8 mouse cellular contexts compared by ENCODE assay signal in genomic region chr5:31047848-31048762, GRCm38 (mm10). TPM values are rescaled to one million over a fixed set of nuclear protein-coding genes. Genes with fewer than 3 reads are reported as not detected.
DNase-seq lines count a peak whose midpoint lies in the region; ATAC-seq lines count a peak whose summit lies in the region.

TSS of gene Atraid (plus strand) at chr5:31048312.

- peaks cover 15% of the 10 kb centered on the region for H3K36me3 ChIP-seq in heart, embryonic 10.5 days
- H3K36me3 ChIP-seq in kidney, embryonic 15.5 days = peaks cover 14% of the 10 kb centered on the region

- peak within 1 kb of the TSS; percentile 88 for H3K4me2 ChIP-seq in kidney, embryonic 15.5 days

- no peaks in the 10 kb centered on the region for H3K9me3 ChIP-seq in heart, embryonic 10.5 days
- H3K9me3 ChIP-seq in kidney, embryonic 15.5 days (replicated peaks) = no peaks in the 10 kb centered on the region

- H3K4me3 ChIP-seq in heart, embryonic 10.5 days = peak within 1 kb of the TSS; percentile 70
- peak within 1 kb of the TSS; percentile 76 for H3K4me3 ChIP-seq in kidney, embryonic 15.5 days (replicated peaks)

- H3K9ac ChIP-seq in kidney, embryonic 15.5 days = peak within 1 kb of the TSS; percentile 78

- WGBS in heart, embryonic 10.5 days = under 1% methylated on average over 73 of the region's 73 CpGs
- WGBS in kidney, embryonic 15.5 days = under 1% methylated on average over 73 of the region's 73 CpGs

- peak; percentile 99 for DNase-seq in B cell, adult 2 months
- DNase-seq in brain, adult 2 months (ENCODE audit: low read depth, low spot score) = peak; percentile 99
- peak; percentile 99 for DNase-seq in heart, embryonic 10.5 days (ENCODE audit: low spot score)
- DNase-seq in liver = peak; percentile 99
- peak; percentile 98 to 99 for DNase-seq in spleen, postnatal 4 days (ENCODE audit: low spot score in 2 of 2)

- H3K4me1 ChIP-seq in heart, embryonic 10.5 days = no peaks in the 10 kb centered on the region
- H3K4me1 ChIP-seq in kidney, embryonic 15.5 days = peaks cover 17% of the 10 kb centered on the region

- peak within 1 kb of the TSS; percentile 97 for H3K27ac ChIP-seq in heart, embryonic 10.5 days
- peak within 1 kb of the TSS; percentile 98 for H3K27ac ChIP-seq in kidney, embryonic 15.5 days

- peak; percentile 90 for ATAC-seq in erythroblast, adult 5-6 weeks (replicated peaks; ENCODE audit: low FRiP score, poor library complexity, severe bottlenecking)
- peak; percentile 98 for ATAC-seq in kidney, embryonic 15.5 days (replicated peaks; ENCODE audit: low FRiP score)
- peak; percentile 85 for ATAC-seq in monocyte, adult 5-6 weeks (replicated peaks; ENCODE audit: insufficient number of reproducible peaks, low FRiP score, low TSS enrichment, poor library complexity, severe bottlenecking)

- no peaks in the 10 kb centered on the region for H3K27me3 ChIP-seq in heart, embryonic 10.5 days (ENCODE audit: insufficient read depth, poor library complexity, severe bottlenecking)
- no peaks in the 10 kb centered on the region for H3K27me3 ChIP-seq in kidney, embryonic 15.5 days

RNA-seq across cellular contexts. Expression of gene Atraid, which starts in this region (rescaled TPM):
- total RNA-seq in erythroblast, adult 5-6 weeks (2015; ENCODE audit: low replicate concordance) = 21.3 and 40.5 TPM in 2 replicates
- total RNA-seq in erythroblast, adult 5-6 weeks (2017; ENCODE audit: low replicate concordance) = 22.3 and 26.8 TPM in 2 replicates
- 79.7 and 87.6 TPM in 2 replicates for polyA plus RNA-seq in heart, embryonic 10.5 days (2016; fragmentation: Nextera tagmentation; extraction: Ambion mirVana)
- 145 and 149 TPM in 2 replicates for polyA plus RNA-seq in kidney, embryonic 15.5 days (2015; fragmentation: Nextera tagmentation; extraction: Ambion mirVana)
- total RNA-seq in monocyte, adult 5-6 weeks (2017) = 44.7 to 61.4 TPM (median 49.9 TPM) in 3 replicates

Comparison
In these comparisons a context has a peak if more than half of its experiments do, and no peak if none do; other contexts are left out.
1. Peak in every context shown above with its lines: DNase-seq, ATAC-seq, H3K4me3 ChIP-seq and H3K27ac ChIP-seq.